Mouse (Mus musculus): Measurements from ENCODE around the gene Gm9922. TPM values are rescaled to one million over a fixed set of nuclear protein-coding genes. Genes with fewer than 3 reads are reported as not detected.

The Gm9922 gene
- 0.51 and 2.2 TPM in 2 replicates for polyA plus RNA-seq (2012; rRNA removed; ENCODE audit: low replicate concordance)

GRCm38 (mm10) chr14:101729237-101729971 is at the start of gene Gm9922, which contains the start of gene Lmo7:
TSS of gene Gm9922 (minus strand) at chr14:101729814.
TSS of gene Lmo7 (plus strand) at chr14:101729957.

Other genes with a start within 250 kb of the Gm9922 start
- 0.64 and 2.5 TPM in 2 replicates for gene Tbc1d4, start 120.6 kb downstream of the Gm9922 start, polyA plus RNA-seq (2012; rRNA removed; ENCODE audit: low replicate concordance)
- gene Commd6, start 89.1 kb downstream of the Gm9922 start, polyA plus RNA-seq (2012; rRNA removed; ENCODE audit: low replicate concordance) = 11.2 and 11.3 TPM in 2 replicates
- gene Uchl3, start 75.8 kb downstream of the Gm9922 start, polyA plus RNA-seq (2012; rRNA removed; ENCODE audit: low replicate concordance) = 2.6 and 4.2 TPM in 2 replicates
- 102 and 159 TPM in 2 replicates for gene Lmo7, start 143 bp upstream of the Gm9922 start, polyA plus RNA-seq (2012; rRNA removed; ENCODE audit: low replicate concordance)

Measured in duodenum, adult 2 months (tissue).